In the genomic region with DNA sequence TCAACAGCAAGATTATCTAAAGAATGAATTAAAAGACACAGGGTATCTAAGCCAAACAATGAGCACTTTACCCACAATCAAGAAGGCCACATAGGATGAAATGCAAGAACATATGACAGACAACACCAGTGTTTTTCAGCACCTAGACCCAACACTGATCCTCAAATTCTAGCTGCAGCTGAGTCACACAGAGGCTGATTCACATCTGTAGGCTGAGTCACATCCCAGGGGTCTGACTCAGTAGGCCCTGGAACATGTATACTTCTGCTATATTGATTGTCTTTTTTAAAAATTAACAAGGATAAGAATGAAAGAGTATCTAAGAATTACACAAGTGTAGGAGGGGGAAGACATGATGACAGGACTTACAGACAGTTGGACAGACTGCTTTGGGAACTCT, we compare ENCODE assay signal across 32 mouse cellular contexts.
DNase-seq lines count a peak whose midpoint lies in the region; ATAC-seq and TF ChIP-seq lines count a peak whose summit lies in the region.
"Had no signal": no experiment of that assay in that cellular context is flagged by ENCODE, and none has a peak within 500 bp of the region (broad histone marks: within the 10 kb centered on the region; RNA-seq: fewer than 3 reads in every experiment).

No protein-coding gene starts in this region.

- no peak overlapping the region for H3K27ac ChIP-seq in MEL (ENCODE audit: control insufficient read depth, low read depth, low read length)
- no peak overlapping the region for H3K27ac ChIP-seq in hindbrain, embryonic 11.5 days (ENCODE audit: low read depth, low read length)
- H3K27ac ChIP-seq: forebrain, embryonic 10.5 days; gastrocnemius, adult 2 months; heart, adult 2 months; heart, embryonic 13.5 days; hindbrain, embryonic 15.5 days; liver, embryonic 14.5 days; stomach, postnatal 0 days had no signal

- peaks cover 0 to 27% of the 10 kb centered on the region in 2 experiments; a peak in 2 of 4 replicates for H3K36me3 ChIP-seq in MEL (ENCODE audit: control insufficient read depth in 1 of 2, insufficient read depth in 2 of 2, low read length in 2 of 2)
- no peaks in the 10 kb centered on the region for H3K36me3 ChIP-seq in hindbrain, embryonic 11.5 days (ENCODE audit: control insufficient read depth, insufficient read depth, low read length)
- H3K36me3 ChIP-seq: forebrain, embryonic 10.5 days; G1E; heart, embryonic 13.5 days; hindbrain, embryonic 15.5 days had no signal

- H3K9me3 ChIP-seq in MEL (replicated peaks; ENCODE audit: insufficient read depth, low read length) = no peaks in the 10 kb centered on the region
- no peaks in the 10 kb centered on the region for H3K9me3 ChIP-seq in hindbrain, embryonic 11.5 days (ENCODE audit: control insufficient read depth, low read length)
- H3K9me3 ChIP-seq: forebrain, embryonic 10.5 days; G1E; heart, embryonic 13.5 days; hindbrain, embryonic 15.5 days had no signal

- DNase-seq in adrenal gland, adult (ENCODE audit: inconsistent age in 2 of 2, low spot score in 1 of 2) = peak; percentile 7 to 62
- no peak for DNase-seq in adrenal gland, postnatal 4 days (ENCODE audit: low spot score in 2 of 2)
- DNase-seq in MEL (ENCODE audit: low read depth, low spot score) = peak; percentile 63
- DNase-seq in adrenal gland, postnatal 10 days = peak; percentile 15
- DNase-seq in fibroblast of lung, adult 2 months (ENCODE audit: low read depth) = peak; percentile 28
- no peak for DNase-seq in spleen, postnatal 4 days (ENCODE audit: low spot score in 2 of 2)
- DNase-seq in hindbrain, embryonic 11.5 days (ENCODE audit: low spot score) = no peak
- DNase-seq in left cerebral cortex, postnatal 10 days (ENCODE audit: extremely low spot score in 1 of 2, low spot score in 2 of 2) = no peak
- DNase-seq: cerebellum, adult 2 months; cerebellum, postnatal 25 days; gastrocnemius, adult 2 months; heart, adult 2 months; heart, postnatal 10 days; kidney, adult 11 months; kidney, postnatal 14 days; layer of hippocampus, adult 9-11 months; liver; lung, adult 2 months; lung, postnatal 10 days; midbrain, embryonic 14.5 days; spleen, adult 18-20 months; thymus, adult 18-20 months; thymus, postnatal 4 days had no signal

- H3K4me1 ChIP-seq in MEL (ENCODE audit: control insufficient read depth in 1 of 2, insufficient read depth in 2 of 2, low read length in 2 of 2) = peaks cover 14 to 22% of the 10 kb centered on the region in 2 experiments
- no peaks in the 10 kb centered on the region for H3K4me1 ChIP-seq in hindbrain, embryonic 11.5 days (replicated peaks; ENCODE audit: control insufficient read depth, insufficient read depth, low read length)
- H3K4me1 ChIP-seq: forebrain, embryonic 10.5 days; heart, embryonic 13.5 days; hindbrain, embryonic 15.5 days had no signal

- no peak for TF ChIP-seq RAD21 in MEL (IDR thresholded peaks at IDR 0.05; ENCODE audit: low read depth, low read length)

- TF ChIP-seq CTCF in MEL (IDR thresholded peaks at IDR 0.05 in 2 of 3, conservative IDR thresholded peaks at IDR 0.05 in 1 of 3; ENCODE audit: control insufficient read depth in 1 of 3, insufficient read depth in 1 of 3, low read depth in 2 of 3, low read length in 3 of 3, poor library complexity in 1 of 3, severe bottlenecking in 1 of 3) = no peak

- no peaks in the 10 kb centered on the region for H3K27me3 ChIP-seq in MEL (ENCODE audit: control insufficient read depth in 1 of 2, insufficient read depth in 2 of 2, low read length in 2 of 2)
- H3K27me3 ChIP-seq in hindbrain, embryonic 11.5 days (ENCODE audit: control insufficient read depth, insufficient read depth, low read length) = no peaks in the 10 kb centered on the region
- H3K27me3 ChIP-seq: heart, embryonic 13.5 days; hindbrain, embryonic 15.5 days had no signal

- H3K4me2 ChIP-seq in hindbrain, embryonic 11.5 days (replicated peaks; ENCODE audit: low read depth, low read length) = no peak overlapping the region
- H3K4me2 ChIP-seq: heart, embryonic 13.5 days; hindbrain, embryonic 15.5 days had no signal

- intact Hi-C loops in left cerebral cortex, postnatal 10 days (cut with DNase I) = no loop called here

- TF ChIP-seq POLR2A in MEL (IDR thresholded peaks at IDR 0.05; ENCODE audit: control insufficient read depth in 1 of 2, insufficient read depth in 1 of 2, low read depth in 1 of 2, low read length in 2 of 2, poor library complexity in 1 of 2) = no peak

- H3K79me2 ChIP-seq in MEL (ENCODE audit: control insufficient read depth, insufficient read depth, low read length, poor library complexity) = no peaks in the 10 kb centered on the region

- no peak overlapping the region for H3K4me3 ChIP-seq in MEL (ENCODE audit: control insufficient read depth in 1 of 2, insufficient read depth in 1 of 2, low read depth in 2 of 2, low read length in 2 of 2)
- H3K4me3 ChIP-seq in hindbrain, embryonic 11.5 days (ENCODE audit: low read depth, low read length) = no peak overlapping the region
- H3K4me3 ChIP-seq: forebrain, embryonic 10.5 days; gastrocnemius, adult 2 months; heart, adult 2 months; heart, embryonic 13.5 days; hindbrain, embryonic 15.5 days had no signal

- no peak for ATAC-seq in hindbrain, embryonic 11.5 days (ENCODE audit: low FRiP score)
- ATAC-seq: activated CD4-positive, CD25-positive, alpha-beta regulatory T cell, adult 4 months; forebrain, embryonic 16.5 days; inflammation-experienced regulatory T-cells, adult 6 months had no signal

- TF ChIP-seq EP300 in MEL (IDR thresholded peaks at IDR 0.05; ENCODE audit: low read depth in 1 of 2, low read length in 2 of 2) = peak; percentile 43 to 66

- H3K9ac ChIP-seq in MEL (ENCODE audit: control insufficient read depth, low read depth, low read length, poor library complexity, severe bottlenecking) = no peak overlapping the region
- no peak overlapping the region for H3K9ac ChIP-seq in hindbrain, embryonic 11.5 days (ENCODE audit: low read depth, low read length)
- H3K9ac ChIP-seq: heart, embryonic 13.5 days; hindbrain, embryonic 15.5 days; liver, embryonic 14.5 days had no signal

TF ChIP-seq in MEL, 35 proteins besides CTCF, POLR2A, EP300 and RAD21:
- TF ChIP-seq RCOR1 (IDR thresholded peaks at IDR 0.05; ENCODE audit: low read depth, low read length) (no peak), ELF1 (IDR thresholded peaks at IDR 0.05; ENCODE audit: low read depth, low read length) (no peak), JUND (IDR thresholded peaks at IDR 0.05; ENCODE audit: low read depth, low read length) (peak; percentile 73; the same call in 1 of the 2 replicates), SIN3A (IDR thresholded peaks at IDR 0.05; ENCODE audit: low read length) (no peak), MYB (IDR thresholded peaks at IDR 0.05; ENCODE audit: low read depth, low read length) (no peak), TAL1 (IDR thresholded peaks at IDR 0.05; ENCODE audit: low read length) (no peak), MYC (IDR thresholded peaks at IDR 0.05; ENCODE audit: low read depth, low read length) (no peak), HCFC1 (IDR thresholded peaks at IDR 0.05; ENCODE audit: low read depth, low read length) (no peak), GATA1 (IDR thresholded peaks at IDR 0.05; ENCODE audit: low read depth, low read length) (peak; percentile 40; the same call in 1 of the 2 replicates), POLR2AphosphoS2 (IDR thresholded peaks at IDR 0.05; ENCODE audit: low read length) (no peak), POLR2AphosphoS5 (IDR thresholded peaks at IDR 0.05; ENCODE audit: borderline replicate concordance, low read depth, low read length) (no peak), KAT2A (conservative IDR thresholded peaks at IDR 0.05; ENCODE audit: low read depth, low read length) (no peak), TCF12 (IDR thresholded peaks at IDR 0.05; ENCODE audit: low read depth, low read length) (peak; percentile 20; the same call in 1 of the 2 replicates), USF2 (IDR thresholded peaks at IDR 0.05; ENCODE audit: borderline replicate concordance in 1 of 2, insufficient read depth in 1 of 2, low read depth in 1 of 2, low read length in 2 of 2) (no peak), ZNF384 (IDR thresholded peaks at IDR 0.05; ENCODE audit: low read depth, low read length) (no peak), CHD2 (IDR thresholded peaks at IDR 0.05; ENCODE audit: low read length) (no peak), ETS1 (IDR thresholded peaks at IDR 0.05; ENCODE audit: low read depth, low read length) (peak; percentile 81), MAZ (IDR thresholded peaks at IDR 0.05; ENCODE audit: low read depth, low read length) (no peak), ZMIZ1 (IDR thresholded peaks at IDR 0.05; ENCODE audit: low read depth, low read length) (no peak), MXI1 (IDR thresholded peaks at IDR 0.05; ENCODE audit: low read depth, low read length) (no peak), MEF2A (IDR thresholded peaks at IDR 0.05; ENCODE audit: extremely low read depth, insufficient replicate concordance, low read depth, low read length, poor library complexity, severe bottlenecking) (no peak), USF1 (IDR thresholded peaks at IDR 0.05; ENCODE audit: low read depth, low read length) (no peak), NRF1 (IDR thresholded peaks at IDR 0.05; ENCODE audit: insufficient read depth, low read depth, low read length, poor library complexity, severe bottlenecking) (no peak), MAX (IDR thresholded peaks at IDR 0.05; ENCODE audit: low read length) (no peak), GABPA (IDR thresholded peaks at IDR 0.05; ENCODE audit: low read depth, low read length) (no peak), NELFE (IDR thresholded peaks at IDR 0.05; ENCODE audit: low read depth, low read length) (no peak), CHD1 (IDR thresholded peaks at IDR 0.05; ENCODE audit: low read depth, low read length) (no peak), UBTF (IDR thresholded peaks at IDR 0.05; ENCODE audit: borderline replicate concordance, insufficient read depth, low read depth, low read length) (no peak), MAFK (IDR thresholded peaks at IDR 0.05; ENCODE audit: borderline replicate concordance, low read depth, low read length) (no peak), TBP (IDR thresholded peaks at IDR 0.05; ENCODE audit: low read depth, low read length) (no peak), ZKSCAN1 (IDR thresholded peaks at IDR 0.05; ENCODE audit: low read depth, low read length) (no peak), ZC3H11A (IDR thresholded peaks at IDR 0.05; ENCODE audit: low read depth, low read length) (no peak), E2F4 (IDR thresholded peaks at IDR 0.05; ENCODE audit: borderline replicate concordance, low read depth, low read length) (no peak), SMC3 (IDR thresholded peaks at IDR 0.05; ENCODE audit: low read depth, low read length) (no peak), BHLHE40 (IDR thresholded peaks at IDR 0.05; ENCODE audit: borderline replicate concordance, low read depth, low read length) (no peak)

Comparison
In these comparisons a context has a peak if more than half of its experiments do, and no peak if none do; other contexts are left out.
1. DNase-seq: peak in adrenal gland, adult (2 of 2), MEL (single experiment), adrenal gland, postnatal 10 days (single experiment) and fibroblast of lung, adult 2 months (single experiment); none in adrenal gland, postnatal 4 days (0 of 2), spleen, postnatal 4 days (0 of 2), hindbrain, embryonic 11.5 days (single experiment) and left cerebral cortex, postnatal 10 days (0 of 2).